Mouse (Mus musculus) limb, embryonic 15.5 days (tissue): Measurements from ENCODE around the gene Shisa8. TPM values are rescaled to one million over a fixed set of nuclear protein-coding genes. Genes with fewer than 3 reads are reported as not detected.

Experiments used
- ATAC-seq: fragments of 200-750 bp; cut with Nextera tagmentation; 2 replicates; pipeline ENCODE4 v1.8.0; 2017; ENCODE audit warnings: low read depth, moderate TSS enrichment; ENCODE audit not compliant: insufficient number of reproducible peaks, low FRiP score, low TSS enrichment
- H3K27ac ChIP-seq: fragments of 300-500 bp; sonication (generic); 2 replicates; pipeline ENCODE4 v1.5.1; 2015; ENCODE audit warnings: moderate library complexity, mild to moderate bottlenecking, inconsistent platforms
- H3K27me3 ChIP-seq: fragments of 300-500 bp; sonication (generic); 2 replicates; pipeline ENCODE4 v1.6.1; 2015; ENCODE audit warnings: inconsistent platforms
- H3K36me3 ChIP-seq: fragments of 300-500 bp; sonication (generic); 2 replicates; pipeline ENCODE4 v1.6.1; 2015; ENCODE audit warnings: inconsistent platforms
- H3K4me1 ChIP-seq: fragments of 300-500 bp; sonication (generic); 2 replicates; pipeline ENCODE4 v1.6.1; 2015; ENCODE audit warnings: inconsistent platforms
- H3K4me2 ChIP-seq: fragments of 300-500 bp; sonication (generic); 2 replicates; pipeline ENCODE4 v1.6.1; 2015; ENCODE audit warnings: mild to moderate bottlenecking, inconsistent platforms
- H3K4me3 ChIP-seq: fragments of 300-500 bp; sonication (generic); 2 replicates; pipeline ENCODE4 v1.5.1; 2015; ENCODE audit warnings: mild to moderate bottlenecking, inconsistent platforms
- H3K9ac ChIP-seq: fragments of 300-500 bp; sonication (generic); 2 replicates; pipeline ENCODE4 v1.6.1; 2015; ENCODE audit warnings: inconsistent platforms
- H3K9me3 ChIP-seq: fragments of 300-500 bp; sonication (generic); 2 replicates; pipeline ENCODE4 v1.6.1; 2016; ENCODE audit warnings: inconsistent platforms
- WGBS: fragments of 180-500 bp; shearing (Covaris S2); methylation state at CpG from one replicate; pipeline ENCODE4 v1.1.7; 2015; 5-methylcytosine and 5-hydroxymethylcytosine counted together
- polyA plus RNA-seq: library from polyadenylated mRNA; unstranded; fragments of >200 nt; fragmentation: Nextera tagmentation; extraction: Ambion mirVana; gene quantifications from 2 replicates; pipeline ENCODE4 v1.2.1, GENCODE M21; 2015

The Shisa8 gene
- polyA plus RNA-seq, 1 experiment from 2014 or later = 0.40 TPM

DNA sequence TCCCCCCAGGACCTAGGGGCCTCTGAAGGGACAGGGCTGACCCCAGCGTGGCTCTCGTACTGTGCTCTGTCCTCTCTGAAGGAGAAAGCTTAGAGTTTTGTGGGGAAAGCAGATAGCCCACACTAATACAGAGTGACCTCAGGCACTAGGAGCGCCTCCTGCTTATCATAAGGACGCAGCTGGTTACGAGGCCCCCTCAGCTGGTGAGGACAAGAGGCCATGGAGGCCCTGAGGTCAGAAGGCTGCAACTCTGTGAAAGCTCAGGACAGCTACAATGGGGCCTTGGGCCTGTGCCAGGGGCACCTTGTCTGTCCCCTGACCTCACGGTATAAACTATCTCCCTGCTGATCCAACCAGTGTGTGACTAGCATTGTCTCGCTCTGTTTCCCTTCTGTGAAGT, 28.4 kb downstream of the Shisa8 start:
- no peak overlapping the region for H3K4me3 ChIP-seq
- WGBS = 86% methylated on average over 7 of the region's 7 CpGs
- ATAC-seq = no peak
- no peak overlapping the region for H3K27ac ChIP-seq
- peaks cover 99% of the 10 kb centered on the region for H3K36me3 ChIP-seq
- no peak overlapping the region for H3K9ac ChIP-seq
- H3K4me1 ChIP-seq = no peaks in the 10 kb centered on the region
- H3K27me3 ChIP-seq = no peaks in the 10 kb centered on the region
- H3K4me2 ChIP-seq = no peak overlapping the region
- peaks cover 4% of the 10 kb centered on the region for H3K9me3 ChIP-seq

DNA sequence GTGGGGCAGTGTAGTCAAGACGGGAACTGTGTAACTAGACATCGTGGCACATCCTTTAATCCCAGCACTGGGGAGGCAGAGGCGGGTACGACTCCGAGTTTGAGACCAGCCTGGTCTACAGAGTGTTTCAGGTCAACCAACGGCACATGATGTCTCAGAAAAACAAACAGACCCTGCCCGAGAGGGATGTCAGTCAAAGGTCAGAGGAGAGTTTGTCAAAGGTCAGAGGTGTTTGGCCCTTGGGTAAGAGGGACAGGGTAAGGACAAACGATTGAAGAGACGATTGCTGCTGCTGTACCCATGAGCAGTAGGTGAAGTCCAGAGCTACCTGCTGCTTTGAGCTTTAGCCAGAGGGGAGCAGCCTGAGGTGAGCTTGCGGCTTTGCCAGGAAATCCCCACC, 29.0 kb downstream of the Shisa8 start:
- Histone ChIP-seq H3K4me2 (no peak overlapping the region), H3K9me3 (peaks cover 4% of the 10 kb centered on the region), H3K27me3 (no peaks in the 10 kb centered on the region), H3K4me3 (no peak overlapping the region), H3K36me3 (peaks cover 100% of the 10 kb centered on the region), H3K9ac (no peak overlapping the region), H3K4me1 (no peaks in the 10 kb centered on the region), H3K27ac (no peak overlapping the region)
- no peak for ATAC-seq
- WGBS = 89% methylated on average over 10 of the region's 10 CpGs

DNA sequence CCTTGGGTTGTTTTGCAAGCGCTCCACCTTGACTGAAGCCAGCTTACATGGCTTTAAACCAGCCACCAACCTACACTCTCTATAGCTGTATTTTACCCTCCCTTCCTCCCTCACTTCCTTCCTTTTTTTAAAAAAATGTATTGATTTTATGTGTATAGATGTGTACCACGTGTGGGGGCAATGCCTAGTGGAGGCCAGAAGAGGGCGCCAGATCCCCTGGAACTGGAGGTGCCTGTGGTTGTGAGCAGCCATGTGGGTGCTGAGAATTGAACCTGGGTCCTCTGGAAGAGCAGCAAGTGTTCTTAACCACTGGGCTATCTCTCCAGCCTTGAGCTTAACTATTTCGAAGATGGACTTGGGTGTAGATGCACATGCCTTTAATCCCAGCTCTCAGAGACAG, 30.3 kb downstream of the Shisa8 start:
- H3K27ac ChIP-seq = no peak overlapping the region
- H3K4me2 ChIP-seq = no peak overlapping the region
- peaks cover 4% of the 10 kb centered on the region for H3K9me3 ChIP-seq
- no peak overlapping the region for H3K9ac ChIP-seq
- no peak overlapping the region for H3K4me3 ChIP-seq
- H3K36me3 ChIP-seq = peaks cover 100% of the 10 kb centered on the region
- ATAC-seq = no peak
- 98% methylated on average over 4 of the region's 4 CpGs for WGBS
- no peaks in the 10 kb centered on the region for H3K27me3 ChIP-seq
- H3K4me1 ChIP-seq = no peaks in the 10 kb centered on the region

DNA sequence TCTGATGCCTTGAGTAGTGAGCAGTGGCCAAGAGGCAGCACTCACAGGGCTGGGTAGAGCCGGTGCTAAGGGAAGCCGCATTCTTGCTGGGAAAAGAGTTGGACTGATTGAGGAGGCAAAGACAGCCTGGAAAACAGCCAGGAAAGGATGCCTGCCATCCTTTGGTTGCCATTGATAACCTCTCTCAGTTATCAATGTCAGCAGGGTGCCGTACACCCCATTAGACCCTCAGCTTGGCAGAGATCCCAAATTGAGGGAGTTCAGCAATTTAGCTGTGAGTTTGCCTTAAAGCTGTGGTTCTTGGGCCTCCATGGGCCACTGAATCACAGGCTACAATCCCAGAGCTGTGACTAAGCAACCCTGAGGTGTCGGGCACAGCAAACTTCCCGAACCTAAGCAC, 31.5 kb downstream of the Shisa8 start:
- Histone ChIP-seq H3K4me3 (no peak overlapping the region), H3K9ac (no peak overlapping the region), H3K27me3 (no peaks in the 10 kb centered on the region), H3K4me2 (no peak overlapping the region), H3K4me1 (no peaks in the 10 kb centered on the region), H3K36me3 (peaks cover 99% of the 10 kb centered on the region), H3K27ac (no peak overlapping the region), H3K9me3 (peaks cover 4% of the 10 kb centered on the region)
- WGBS = 97% methylated on average over 5 of the region's 5 CpGs
- no peak for ATAC-seq

DNA sequence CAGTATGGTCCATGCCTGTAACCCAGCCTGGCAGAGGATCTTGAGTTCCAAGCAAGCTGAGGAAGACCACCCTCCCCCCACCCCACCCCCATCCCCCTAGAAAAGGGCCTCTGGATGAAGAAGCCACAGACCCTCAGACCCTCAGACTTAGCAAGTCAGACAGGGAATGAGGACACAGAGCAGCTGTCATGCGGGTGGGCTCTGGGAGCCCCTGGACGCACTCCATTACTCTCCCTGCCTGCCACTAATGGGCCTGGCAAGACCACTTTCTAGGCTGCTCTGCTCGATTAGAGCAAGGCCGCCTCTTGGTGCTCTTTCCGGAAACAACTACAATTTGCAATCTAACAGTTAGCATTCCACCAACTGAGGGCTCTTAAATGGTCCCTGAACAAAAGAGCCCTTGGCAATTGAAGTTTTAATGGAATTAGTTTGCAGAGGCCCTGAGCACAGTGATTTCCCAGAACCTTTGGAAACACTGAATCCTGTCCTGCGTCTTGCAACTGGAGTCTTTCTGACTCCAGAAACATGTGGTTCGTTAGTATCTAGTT, 34.8 kb downstream of the Shisa8 start:
- H3K9ac ChIP-seq = no peak overlapping the region
- no peaks in the 10 kb centered on the region for H3K27me3 ChIP-seq
- H3K36me3 ChIP-seq = peaks cover 95% of the 10 kb centered on the region
- WGBS = 75% methylated on average over 7 of the region's 7 CpGs
- no peak for ATAC-seq
- H3K4me2 ChIP-seq = no peak overlapping the region
- H3K9me3 ChIP-seq = peaks cover 4% of the 10 kb centered on the region
- H3K27ac ChIP-seq = no peak overlapping the region
- H3K4me3 ChIP-seq = no peak overlapping the region
- no peaks in the 10 kb centered on the region for H3K4me1 ChIP-seq

DNA sequence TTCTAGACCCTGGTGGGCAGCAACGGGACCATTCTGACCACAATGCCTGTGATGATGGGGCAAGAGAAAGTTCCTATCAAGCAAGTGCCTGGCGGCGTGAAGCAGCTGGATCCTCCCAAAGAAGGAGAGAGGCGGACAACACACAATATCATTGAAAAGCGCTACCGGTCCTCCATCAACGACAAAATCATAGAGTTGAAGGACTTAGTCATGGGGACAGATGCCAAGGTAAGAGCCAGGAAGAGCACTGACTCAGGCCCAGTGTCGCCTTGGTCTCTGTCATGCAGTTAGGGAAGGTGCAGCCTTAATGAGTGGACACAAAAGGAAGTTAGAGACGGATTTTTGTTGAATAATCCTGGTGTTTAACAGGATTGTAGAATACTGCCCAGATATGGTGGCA, 37.5 kb downstream of the Shisa8 start:
- no peaks in the 10 kb centered on the region for H3K27me3 ChIP-seq
- no peaks in the 10 kb centered on the region for H3K9me3 ChIP-seq
- H3K9ac ChIP-seq = no peak overlapping the region
- H3K36me3 ChIP-seq = peaks cover 95% of the 10 kb centered on the region
- WGBS = 94% methylated on average over 9 of the region's 9 CpGs
- no peak overlapping the region for H3K4me2 ChIP-seq
- ATAC-seq = no peak
- H3K4me1 ChIP-seq = no peaks in the 10 kb centered on the region
- H3K27ac ChIP-seq = no peak overlapping the region
- no peak overlapping the region for H3K4me3 ChIP-seq

DNA sequence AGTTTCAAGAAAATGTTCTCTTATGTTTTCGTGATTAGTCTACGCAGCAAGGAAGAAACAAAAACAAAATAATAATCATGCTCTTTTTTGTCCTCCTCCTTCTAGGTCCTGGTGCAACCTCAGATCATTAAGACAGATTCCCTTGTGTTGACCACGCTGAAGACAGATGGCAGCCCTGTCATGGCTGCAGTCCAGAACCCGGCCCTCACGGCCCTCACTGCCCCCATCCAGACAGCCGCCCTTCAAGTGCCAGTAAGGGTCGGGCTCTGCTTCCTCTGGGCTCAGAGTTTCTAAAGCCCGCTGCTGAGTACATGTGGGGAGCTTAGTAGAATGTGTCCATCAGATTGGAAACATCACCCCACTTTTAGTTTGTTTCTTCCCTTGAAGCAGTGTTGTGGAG, 40.0 kb downstream of the Shisa8 start:
- no peak overlapping the region for H3K4me3 ChIP-seq
- no peak for ATAC-seq

DNA sequence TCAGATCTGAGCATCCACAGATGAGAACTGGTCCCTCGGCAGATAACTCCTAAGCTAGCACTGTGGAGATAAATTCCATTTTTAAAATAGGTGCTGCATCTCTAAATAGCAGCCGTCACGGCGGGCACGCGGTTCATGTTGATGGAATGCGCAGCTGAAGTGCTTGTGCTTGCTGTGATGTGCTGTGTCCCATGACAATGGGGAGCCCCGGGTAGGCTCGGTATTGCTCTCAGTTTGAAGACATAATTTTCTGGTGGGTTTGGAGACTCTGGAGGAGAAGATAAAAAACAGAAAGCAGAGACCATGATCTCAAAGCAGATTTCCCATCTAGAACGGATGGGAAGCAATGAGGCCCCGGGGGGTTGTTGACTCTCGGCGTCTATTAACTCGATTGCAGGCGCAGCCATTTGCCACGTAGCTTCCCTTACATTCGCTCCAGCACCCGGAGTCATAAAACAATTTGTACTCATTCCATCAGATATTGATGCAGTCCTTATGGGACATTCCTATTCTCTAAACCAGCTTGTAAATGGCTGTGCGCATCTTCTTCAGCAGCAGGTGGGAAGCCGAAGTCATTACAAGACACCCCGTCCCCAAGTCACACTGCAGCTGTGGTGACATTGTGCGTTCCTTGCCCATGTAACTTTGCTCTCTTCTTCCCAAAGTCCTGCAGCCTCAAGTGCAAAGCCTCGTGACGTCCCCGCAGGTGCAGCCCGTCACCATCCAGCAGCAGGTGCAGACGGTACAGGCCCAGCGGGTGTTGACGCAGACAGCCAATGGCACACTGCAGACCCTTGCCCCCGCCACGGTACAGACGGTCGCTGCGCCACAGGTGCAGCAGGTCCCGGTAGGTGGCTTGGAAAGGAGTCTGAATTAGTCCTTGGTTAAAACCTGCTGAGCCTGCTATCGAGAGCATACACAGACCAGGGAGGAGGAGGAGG, 41.9 kb downstream of the Shisa8 start:
- no peak overlapping the region for H3K4me2 ChIP-seq
- peaks cover 59% of the 10 kb centered on the region for H3K36me3 ChIP-seq
- H3K4me3 ChIP-seq = no peak overlapping the region
- H3K9me3 ChIP-seq = no peaks in the 10 kb centered on the region
- no peak for ATAC-seq
- H3K9ac ChIP-seq = no peak overlapping the region
- H3K4me1 ChIP-seq = peaks cover 24% of the 10 kb centered on the region
- 77% methylated on average over 36 of the region's 36 CpGs for WGBS
- no peaks in the 10 kb centered on the region for H3K27me3 ChIP-seq
- H3K27ac ChIP-seq = no peak overlapping the region

More for the DNA sequence above, 40.0 kb downstream of the Shisa8 start:
- H3K9ac ChIP-seq = no peak overlapping the region
- no peaks in the 10 kb centered on the region for H3K9me3 ChIP-seq
- H3K4me1 ChIP-seq = peaks cover 5% of the 10 kb centered on the region; the same call in 1 of the 2 replicates
- no peaks in the 10 kb centered on the region for H3K27me3 ChIP-seq
- H3K27ac ChIP-seq = no peak overlapping the region
- 88% methylated on average over 8 of the region's 8 CpGs for WGBS
- peaks cover 75% of the 10 kb centered on the region for H3K36me3 ChIP-seq
- no peak overlapping the region for H3K4me2 ChIP-seq

DNA sequence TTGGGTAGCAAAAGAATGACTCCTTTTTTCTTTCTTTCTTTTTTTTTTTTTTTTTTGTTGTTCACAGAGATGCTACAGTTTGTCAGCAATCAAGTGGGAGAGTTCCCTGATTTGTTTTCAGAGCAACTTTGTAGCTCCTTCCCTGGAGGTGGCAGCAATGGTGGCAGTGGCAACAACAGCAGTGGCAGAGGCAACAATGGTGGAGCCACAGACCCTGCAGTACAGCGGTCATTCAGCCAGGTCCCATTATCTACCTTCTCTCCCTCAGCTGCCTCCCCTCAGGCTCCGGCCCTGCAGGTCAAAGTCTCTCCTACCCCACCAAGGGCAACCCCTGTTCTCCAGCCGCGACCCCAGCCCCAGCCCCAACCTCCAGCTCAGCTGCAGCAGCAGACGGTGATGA, 42.9 kb downstream of the Shisa8 start:
- Histone ChIP-seq H3K27ac (no peak overlapping the region), H3K4me2 (no peak overlapping the region), H3K9ac (no peak overlapping the region), H3K27me3 (no peaks in the 10 kb centered on the region), H3K9me3 (no peaks in the 10 kb centered on the region), H3K36me3 (peaks cover 48% of the 10 kb centered on the region), H3K4me1 (peaks cover 28% of the 10 kb centered on the region), H3K4me3 (no peak overlapping the region)
- ATAC-seq = no peak
- WGBS = 90% methylated on average over 5 of the region's 5 CpGs

DNA sequence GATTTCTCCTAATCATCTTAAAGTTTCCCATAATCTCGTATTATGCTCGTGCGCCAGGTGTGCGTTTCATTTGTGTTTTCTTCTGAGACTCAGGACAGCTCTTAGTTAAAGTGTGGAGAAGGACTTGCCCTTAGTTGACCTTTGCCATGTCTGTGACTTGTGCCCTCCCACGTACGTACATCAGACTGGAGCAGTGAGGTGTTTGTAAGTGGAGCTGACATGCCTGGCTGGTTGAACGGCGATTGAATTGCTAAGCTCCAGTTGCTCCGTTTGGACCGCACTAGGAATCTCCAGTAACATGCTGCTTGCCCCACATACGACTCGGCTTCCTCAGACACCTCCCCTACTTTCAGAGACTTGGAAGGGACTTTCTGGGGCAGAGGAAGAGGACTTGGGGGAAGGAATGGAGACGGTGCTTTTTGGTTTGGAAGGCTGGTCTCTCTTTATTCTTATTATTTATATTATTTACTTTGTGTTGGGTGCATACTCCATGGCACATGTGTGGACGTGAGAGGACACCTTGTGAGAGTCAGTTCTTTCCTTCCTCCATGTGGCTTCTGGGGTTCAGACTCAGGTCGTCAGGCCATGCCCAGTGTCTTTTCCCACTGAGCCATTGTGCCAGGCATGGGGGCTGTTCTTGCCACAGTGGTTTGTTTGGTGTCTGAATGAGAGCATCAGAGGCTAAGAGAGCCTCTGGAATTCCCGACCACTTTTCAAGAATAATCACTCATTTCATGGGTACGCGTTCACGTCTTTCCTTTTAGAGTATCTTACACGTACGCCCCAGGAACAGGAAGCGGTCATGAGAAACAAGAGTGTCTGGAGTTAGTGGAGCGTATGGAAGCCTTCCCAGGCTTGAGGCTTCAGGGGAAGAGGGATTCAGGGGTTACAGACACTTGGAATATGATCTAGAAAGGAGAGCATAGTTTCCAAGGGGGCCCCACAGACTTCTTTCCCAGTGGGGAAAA, 45.1 kb downstream of the Shisa8 start:
- WGBS = 61% methylated on average over 23 of the region's 23 CpGs
- H3K4me3 ChIP-seq = no peak overlapping the region

DNA sequence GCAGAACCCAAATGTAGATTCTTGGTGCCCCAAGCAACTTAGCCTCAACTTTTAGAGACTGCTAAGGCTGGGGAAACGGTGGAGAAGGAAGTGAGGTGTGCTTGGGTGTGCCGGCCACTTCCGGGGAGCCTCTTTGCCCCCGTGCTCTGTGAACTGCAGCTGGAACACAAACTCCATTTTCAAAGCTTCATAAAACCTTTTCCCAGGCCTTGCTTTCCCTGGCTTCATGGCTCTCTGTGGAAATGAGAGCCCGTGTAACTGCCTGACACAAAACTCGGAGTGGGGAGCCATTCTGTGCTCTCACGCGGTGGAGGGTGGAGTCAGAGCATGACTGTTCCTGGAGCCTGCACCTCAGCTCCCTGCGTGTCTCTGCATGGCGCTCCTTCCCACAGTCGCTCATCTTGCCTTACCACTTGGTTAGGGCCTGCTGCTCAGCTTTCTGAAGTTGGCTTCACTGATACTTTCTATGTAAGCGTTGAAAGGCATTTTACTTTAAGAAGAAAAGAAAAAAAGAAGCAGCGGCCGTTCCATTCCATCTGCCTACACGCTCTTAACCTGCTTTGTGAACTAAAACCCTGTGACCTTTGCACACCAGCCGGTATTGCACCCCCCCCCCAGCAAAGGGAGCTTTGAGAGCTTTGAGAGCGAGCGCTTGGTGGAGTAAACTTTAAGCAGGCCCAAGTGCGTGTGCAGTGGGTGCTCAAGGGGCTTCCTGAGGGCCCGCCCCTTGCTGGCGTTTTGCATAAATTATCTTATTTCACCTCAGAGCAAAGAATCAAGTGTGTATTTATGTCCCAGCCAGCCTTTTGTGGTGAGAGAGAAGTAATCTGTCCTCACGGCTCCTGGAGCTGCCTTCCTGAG, 46.1 kb downstream of the Shisa8 start:
- H3K9ac ChIP-seq = no peak overlapping the region
- 49% methylated on average over 22 of the region's 22 CpGs for WGBS
- no peaks in the 10 kb centered on the region for H3K27me3 ChIP-seq
- 0 out of 2 replicates have a peak overlapping the region, but pooled peaks have one; percentile 2 for H3K4me2 ChIP-seq
- peak overlapping the region; percentile 75 for H3K27ac ChIP-seq
- H3K36me3 ChIP-seq = peaks cover 19% of the 10 kb centered on the region
- H3K4me3 ChIP-seq = no peak overlapping the region
- peaks cover 51% of the 10 kb centered on the region for H3K4me1 ChIP-seq
- no peaks in the 10 kb centered on the region for H3K9me3 ChIP-seq
- ATAC-seq = no peak

More for the DNA sequence above, 45.1 kb downstream of the Shisa8 start:
- Histone ChIP-seq H3K36me3 (peaks cover 29% of the 10 kb centered on the region), H3K9ac (no peak overlapping the region), H3K27ac (peak overlapping the region; percentile 75; the same call in 1 of the 2 replicates), H3K4me2 (no peak overlapping the region), H3K9me3 (no peaks in the 10 kb centered on the region), H3K27me3 (no peaks in the 10 kb centered on the region), H3K4me1 (peaks cover 41% of the 10 kb centered on the region)
- ATAC-seq = no peak
